Mouse (Mus musculus) adrenal gland, adult 8-10 months (tissue): ENCODE results near the gene Hyal1. TPM values are rescaled to one million over a fixed set of nuclear protein-coding genes. Genes with fewer than 3 reads are reported as not detected.
A peak's percentile ranks its signal among the peaks of the same experiment; 100 is the strongest.

ENCODE experiments used
- DNase-seq: peaks from one replicate; pipeline ENCODE4 v3.0.0; 2022
- total RNA-seq, 4 experiments: library from RNA; stranded (reverse); gene quantifications; 2 replicates each; pipeline ENCODE4 v1.2.4; 2022

The Hyal1 gene
- total RNA-seq, 4 experiments from 2014 or later = 7.7 to 14.2 (median 9.3) TPM

- no peak for DNase-seq
Observed at GRCm38 (mm10) chr9:107594281-107595062, 17.7 kb downstream of the Hyal1 start.

- no peak for DNase-seq
Observed at GRCm38 (mm10) chr9:107596619-107597569, 20.2 kb downstream of the Hyal1 start.

GRCm38 (mm10) chr9:107598385-107598784, 21.7 kb downstream of the Hyal1 start:
- DNase-seq = no peak

- no peak for DNase-seq
Observed at GRCm38 (mm10) chr9:107599433-107599832, 22.7 kb downstream of the Hyal1 start.

- DNase-seq = no peak
Observed at GRCm38 (mm10) chr9:107599842-107600241, 23.1 kb downstream of the Hyal1 start.

GRCm38 (mm10) chr9:107600745-107601144, 24.0 kb downstream of the Hyal1 start:
- DNase-seq = no peak

- no peak for DNase-seq
Observed at GRCm38 (mm10) chr9:107601275-107601674, 24.5 kb downstream of the Hyal1 start.

GRCm38 (mm10) chr9:107602068-107602648, 25.4 kb downstream of the Hyal1 start:
- peak; percentile 81 for DNase-seq

GRCm38 (mm10) chr9:107603251-107603650, 26.5 kb downstream of the Hyal1 start:
- no peak for DNase-seq

GRCm38 (mm10) chr9:107605041-107605661, 28.4 kb downstream of the Hyal1 start:
- no peak for DNase-seq

GRCm38 (mm10) chr9:107606591-107606990, 29.9 kb downstream of the Hyal1 start:
- no peak for DNase-seq

GRCm38 (mm10) chr9:107607036-107607435, 30.3 kb downstream of the Hyal1 start:
- no peak for DNase-seq

GRCm38 (mm10) chr9:107607653-107608245, 31.0 kb downstream of the Hyal1 start:
- DNase-seq = no peak

- DNase-seq = no peak
Observed at GRCm38 (mm10) chr9:107608741-107609432, 32.2 kb downstream of the Hyal1 start, which contains the start of gene Sema3b. Gene Sema3b, minus strand, starts transcription at chr9:107609229.

- DNase-seq = no peak
Observed at GRCm38 (mm10) chr9:107609433-107609830, 32.7 kb downstream of the Hyal1 start.

GRCm38 (mm10) chr9:107611456-107612190, 34.9 kb downstream of the Hyal1 start:
- DNase-seq = no peak

GRCm38 (mm10) chr9:107612191-107612944, 35.6 kb downstream of the Hyal1 start:
- peak; percentile 97 for DNase-seq

GRCm38 (mm10) chr9:107612945-107613569, 36.3 kb downstream of the Hyal1 start:
- no peak for DNase-seq

- DNase-seq = no peak
Observed at GRCm38 (mm10) chr9:107615035-107615434, 38.3 kb downstream of the Hyal1 start.
